Mouse (Mus musculus): Measurements from ENCODE around the gene Zfp961.

DNA sequence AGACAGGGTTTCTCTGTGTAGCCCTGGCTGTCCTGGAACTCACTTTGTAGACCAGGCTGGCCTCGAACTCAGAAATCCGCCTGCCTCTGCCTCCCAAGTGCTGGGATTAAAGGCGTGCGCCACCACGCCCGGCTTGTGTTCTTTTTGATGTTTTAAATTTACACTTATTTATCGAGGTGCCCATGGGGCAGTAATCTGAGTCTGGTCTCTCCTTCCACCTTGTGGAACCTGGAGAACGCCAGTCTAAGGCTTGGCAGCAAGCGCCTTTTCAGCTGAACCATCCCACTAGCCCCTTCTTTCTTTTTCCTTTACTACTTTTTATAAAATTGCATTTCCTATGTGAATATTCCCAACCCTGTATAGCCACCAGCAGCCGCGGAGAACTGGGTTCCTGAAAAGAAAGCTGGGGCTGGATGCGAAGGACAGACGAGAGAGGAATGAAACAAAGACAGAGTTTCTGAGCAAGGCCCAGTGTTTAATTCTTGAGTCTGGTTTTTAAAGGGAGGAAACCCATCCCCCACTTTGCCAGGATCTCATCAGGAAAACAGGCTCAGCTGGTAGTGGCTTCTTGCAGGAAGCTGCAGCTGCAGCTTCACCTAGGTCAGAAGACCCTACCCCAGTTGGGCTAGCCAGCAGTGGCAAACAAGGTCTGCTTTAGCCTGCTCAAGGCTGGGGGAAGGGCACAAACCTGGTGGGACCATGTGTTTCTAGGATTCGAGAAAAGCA, 761 bp downstream of the Zfp961 start:
- TF ChIP-seq CTCF (IDR thresholded peaks at IDR 0.05; ENCODE audit: extremely low read depth, insufficient read depth, low read length) (no peak), POLR2A (IDR thresholded peaks at IDR 0.05; ENCODE audit: extremely low read depth, insufficient read depth, low read length) (no peak)
